Mouse (Mus musculus) embryo, embryonic 10 days (tissue): ENCODE measurements at regions not wholly inside any gene's neighbourhood (a gene's known extent, or its start where the extent isn't known, plus 50 kb on each side); places are given as distances from the start of the nearest gene placed in this dataset.
"Not testable (repeated sequence)": the region's sequence is repeated elsewhere in the genome, so short reads cannot be mapped to it uniquely, and the experiment has no call there.

Source experiments
- DNase-seq: peaks from one replicate; pipeline ENCODE4 v3.0.0-alpha.2; 2015; ENCODE audit warnings: low spot score

DNA sequence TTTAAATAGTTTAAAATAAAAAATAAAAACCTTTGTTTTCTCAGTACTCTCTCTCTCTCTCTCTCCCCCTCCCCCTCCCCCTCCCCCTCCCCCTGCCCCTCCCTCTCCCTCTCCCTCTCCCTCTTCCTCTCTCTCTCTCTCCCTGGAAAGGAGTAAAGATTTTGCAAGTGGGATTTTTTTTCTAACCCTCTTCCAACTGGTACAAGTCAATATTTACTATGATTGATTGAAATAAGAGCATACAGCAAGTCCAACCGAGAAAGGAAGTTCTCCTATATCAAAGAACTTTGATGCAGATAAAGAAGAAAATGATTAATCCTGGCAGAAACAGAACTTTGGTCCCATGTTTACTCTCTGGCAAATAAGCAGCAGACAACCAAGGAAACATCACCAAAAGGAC lies 89.0 kb upstream of the Reln start:
- DNase-seq: no peak

DNA sequence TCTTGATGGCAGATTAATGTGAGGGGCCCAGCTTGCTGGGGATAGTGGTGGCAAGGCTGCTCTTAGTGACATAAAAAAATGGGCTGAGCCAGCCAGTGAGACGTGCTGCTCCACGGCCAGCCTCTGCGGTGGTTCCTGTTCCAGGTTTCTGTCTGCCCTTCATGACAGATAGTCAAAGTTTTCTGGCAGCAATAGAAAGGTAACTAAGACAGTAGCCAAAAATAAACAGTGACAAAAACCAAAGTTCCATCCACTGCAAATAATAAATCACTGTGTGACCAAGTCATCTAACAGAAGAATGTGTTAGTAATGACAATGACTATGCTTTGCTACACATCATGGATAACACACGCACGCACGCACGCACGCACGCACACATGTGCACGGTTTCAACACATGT lies 87.2 kb upstream of the Reln start:
- no peak for DNase-seq

DNA sequence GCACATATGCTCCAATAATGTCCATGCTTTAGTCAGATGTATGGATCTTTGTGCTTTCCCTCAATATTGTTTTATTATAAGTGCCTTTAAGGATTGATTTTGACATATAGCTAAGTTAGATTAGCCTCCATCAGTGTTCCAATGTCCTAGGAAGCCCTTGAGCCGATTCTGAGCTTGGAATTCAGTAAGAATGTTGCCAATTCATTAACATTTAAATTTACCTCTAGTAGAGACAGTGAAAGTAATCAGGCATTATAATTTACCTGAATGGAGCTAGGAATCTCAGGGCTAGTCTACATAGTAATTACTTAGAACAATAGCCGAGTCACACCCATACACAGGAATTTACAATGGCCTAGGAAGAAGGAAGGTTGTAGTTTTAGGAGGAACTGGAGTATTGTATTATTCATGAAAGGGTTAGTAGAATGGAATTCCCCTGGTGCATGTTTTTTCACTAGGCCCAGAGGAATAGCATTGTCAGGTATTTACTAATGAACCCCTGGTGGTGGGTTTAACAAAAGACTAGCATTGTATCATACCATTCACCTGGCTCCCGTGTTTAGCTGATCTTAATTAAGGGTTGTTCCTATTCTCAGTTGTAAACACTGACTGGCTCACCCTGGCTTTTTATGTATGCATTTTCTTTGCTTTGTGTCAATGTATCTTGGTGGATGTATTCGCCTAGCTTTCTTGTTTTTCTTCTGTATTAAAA lies 81.4 kb upstream of the Reln start:
- DNase-seq: not testable (repeated sequence)

DNA sequence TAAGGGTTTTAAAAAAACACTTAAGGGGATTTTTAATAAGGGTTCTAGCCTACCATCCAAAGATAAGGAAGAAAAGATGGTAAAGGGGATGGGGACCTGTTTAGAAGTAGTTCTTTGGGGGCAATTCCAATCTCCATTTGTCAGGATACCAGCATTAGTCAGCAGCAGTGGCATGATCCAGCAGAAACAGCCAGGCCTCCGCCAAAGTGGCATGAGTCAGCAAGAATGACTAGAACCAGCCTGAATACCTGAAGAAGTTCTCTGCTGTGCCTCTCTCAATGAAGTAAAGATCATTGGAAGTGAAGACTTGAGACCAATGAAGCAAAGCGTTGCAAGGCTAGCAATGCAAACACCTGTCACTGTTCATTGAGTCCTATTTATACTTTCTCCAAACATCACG lies 71.5 kb upstream of the Reln start:
- DNase-seq: no peak

DNA sequence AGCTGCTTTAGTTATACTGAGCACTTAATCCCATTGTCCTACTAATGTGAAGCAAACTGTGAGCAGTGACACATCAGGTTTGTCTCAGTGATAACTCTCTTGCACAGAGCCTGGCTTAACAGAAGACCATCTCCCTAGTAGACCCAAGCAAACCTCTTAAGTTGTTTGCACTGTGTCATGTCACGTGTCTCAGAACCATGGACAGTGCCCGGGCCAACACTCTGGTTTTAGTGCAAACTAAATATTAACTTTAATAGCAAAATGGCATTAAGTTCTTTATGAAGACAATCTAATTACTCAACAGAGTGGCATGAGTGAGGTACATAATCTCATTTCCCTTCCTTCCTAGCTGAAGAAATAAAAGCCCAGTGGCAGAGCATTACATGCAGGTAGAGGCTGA lies 54.6 kb upstream of the Reln start:
- peak; percentile 44 for DNase-seq
